Mouse (Mus musculus) forebrain, embryonic 14.5 days (tissue): Measurements from ENCODE around the gene Rnls. TPM values are rescaled to one million over a fixed set of nuclear protein-coding genes. Genes with fewer than 3 reads are reported as not detected.
A peak's percentile ranks its signal among the peaks of the same experiment; 100 is the strongest.
"Not testable (repeated sequence)": the region's sequence is repeated elsewhere in the genome, so short reads cannot be mapped to it uniquely, and the experiment has no call there.

Experiments used
- ATAC-seq: fragments of 200-750 bp; cut with Nextera tagmentation; 2 replicates; pipeline ENCODE4 v1.8.0; 2017; ENCODE audit warnings: mild to moderate bottlenecking, moderate library complexity
- DNase-seq: peaks from one replicate; pipeline ENCODE4 v3.0.0-alpha.2; 2015; ENCODE audit warnings: low spot score
- H3K27ac ChIP-seq: fragments of 300-500 bp; sonication (generic); 2 replicates; pipeline ENCODE4 v1.5.1; 2014; ENCODE audit warnings: low read depth, mild to moderate bottlenecking, control low read depth, low read length, moderate library complexity
- H3K27me3 ChIP-seq: fragments of 300-500 bp; sonication (generic); replicated peaks from 2 replicates; pipeline ENCODE4 v1.6.1; 2014; ENCODE audit warnings: low read length, control low read depth, mixed read lengths; ENCODE audit not compliant: control insufficient read depth, insufficient read depth
- H3K36me3 ChIP-seq: fragments of 300-500 bp; sonication (generic); 2 replicates; pipeline ENCODE4 v1.6.1; 2014; ENCODE audit warnings: low read length, control low read depth; ENCODE audit not compliant: control insufficient read depth, insufficient read depth
- H3K4me1 ChIP-seq: fragments of 300-500 bp; sonication (generic); 2 replicates; pipeline ENCODE4 v1.6.1; 2014; ENCODE audit warnings: antibody characterized with exemption, low read length, control low read depth; ENCODE audit not compliant: control insufficient read depth, insufficient read depth
- H3K4me2 ChIP-seq: fragments of 300-500 bp; sonication (generic); 2 replicates; pipeline ENCODE4 v1.6.1; 2014; ENCODE audit warnings: mild to moderate bottlenecking, control low read depth, low read length
- H3K4me3 ChIP-seq: fragments of 300-500 bp; sonication (generic); 2 replicates; pipeline ENCODE4 v1.5.1; 2014; ENCODE audit warnings: low read depth, low read length, control low read depth
- H3K9ac ChIP-seq: fragments of 300-500 bp; sonication (generic); 2 replicates; pipeline ENCODE4 v1.6.1; 2014; ENCODE audit warnings: mild to moderate bottlenecking, low read length, control low read depth, moderate library complexity
- H3K9me3 ChIP-seq: fragments of 300-500 bp; sonication (generic); replicated peaks from 2 replicates; pipeline ENCODE4 v1.6.1; 2016; ENCODE audit warnings: low read length, control low read depth, mixed read lengths; ENCODE audit not compliant: control insufficient read depth
- WGBS: fragments of 180-500 bp; shearing (Covaris S2); extraction: QIAGEN DNeasy Blood & Tissue Kit; methylation state at CpG from one replicate; pipeline ENCODE4 v1.1.7; 2014; 5-methylcytosine and 5-hydroxymethylcytosine counted together
- polyA plus RNA-seq: library from polyadenylated mRNA; unstranded; fragments of >200 nt; fragmentation: Nextera tagmentation; extraction: Ambion mirVana; gene quantifications from 2 replicates; pipeline ENCODE4 v1.2.1, GENCODE M21; 2014

The Rnls gene
- 9.5 and 10.7 TPM in 2 replicates for polyA plus RNA-seq

DNA sequence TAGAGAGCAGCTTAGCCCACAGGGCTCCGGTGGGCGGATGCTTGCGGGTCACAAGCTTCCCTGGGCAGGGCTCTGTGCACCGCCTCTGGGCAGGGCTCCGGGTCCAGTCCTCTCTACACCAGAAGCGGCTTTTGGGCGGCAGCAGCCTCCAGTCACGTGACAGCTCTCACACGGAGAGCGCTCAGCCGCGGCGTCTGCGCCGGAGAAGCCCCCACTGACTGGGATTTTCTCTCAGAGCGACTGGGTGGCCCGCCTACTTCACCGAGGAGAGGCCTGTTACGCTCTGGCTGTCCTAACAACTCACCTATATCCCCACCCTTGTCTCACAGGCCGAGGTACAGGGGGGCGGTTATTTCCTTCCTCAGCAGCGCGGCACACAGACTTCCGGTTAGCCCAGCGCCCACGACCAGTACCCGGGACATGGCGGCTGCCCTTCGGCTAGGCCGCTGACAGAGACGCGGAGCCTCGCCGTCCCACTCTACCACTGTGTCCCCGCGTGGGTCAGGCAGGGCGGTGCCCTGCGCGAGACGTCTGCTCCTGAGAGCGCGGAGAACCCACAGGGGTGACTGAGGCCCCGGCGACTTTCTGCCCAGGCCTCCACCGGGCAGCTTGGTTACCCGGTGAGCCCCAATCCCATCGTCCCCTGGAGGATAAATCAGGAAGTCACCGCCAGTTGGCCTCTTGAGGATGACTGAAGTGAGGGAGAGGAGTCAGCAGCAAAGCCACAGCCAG, at the start of gene Rnls:
TSS of gene Rnls (minus strand) at position 645 of the 732 bp plus-strand sequence.
- Histone ChIP-seq H3K4me1 (no peaks in the 10 kb centered on the region), H3K36me3 (no peaks in the 10 kb centered on the region), H3K4me2 (peak within 1 kb of the TSS; percentile 65), H3K9ac (peak within 1 kb of the TSS; percentile 91), H3K4me3 (peak within 1 kb of the TSS; percentile 57), H3K27me3 (no peaks in the 10 kb centered on the region), H3K9me3 (no peaks in the 10 kb centered on the region; the same call in 1 of the 2 replicates), H3K27ac (peak within 1 kb of the TSS; percentile 86)
- DNase-seq: peak; percentile 93
- peak; percentile 99 for ATAC-seq
- WGBS: 2% methylated on average over 48 of the region's 48 CpGs

DNA sequence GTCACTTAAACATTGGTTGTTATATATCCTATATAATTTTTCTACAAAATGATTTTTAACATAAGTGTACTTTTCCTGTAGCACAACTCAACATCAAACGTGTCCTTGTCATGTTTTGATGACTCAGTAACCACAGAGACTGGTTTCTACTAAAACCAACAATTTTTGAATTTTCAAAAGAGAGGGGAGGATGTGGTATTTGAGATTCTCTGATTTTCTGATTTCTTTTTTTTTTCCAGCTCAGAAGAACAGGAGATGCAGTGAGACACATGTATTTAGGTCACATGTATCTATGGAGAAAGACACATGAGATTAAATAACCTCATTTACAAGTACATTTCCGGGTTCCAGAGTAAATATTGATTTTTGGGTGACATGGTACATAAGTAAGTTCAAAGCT, 37.4 kb upstream of the Rnls start:
- no peaks in the 10 kb centered on the region for H3K9me3 ChIP-seq
- WGBS: 47% methylated on average over 2 of the region's 2 CpGs
- no peak overlapping the region for H3K4me3 ChIP-seq
- DNase-seq (no peak), ATAC-seq (no peak)
- no peak overlapping the region for H3K9ac ChIP-seq
- H3K4me2 ChIP-seq: no peak overlapping the region
- H3K27ac ChIP-seq: no peak overlapping the region
- H3K36me3 ChIP-seq: no peaks in the 10 kb centered on the region
- no peaks in the 10 kb centered on the region for H3K4me1 ChIP-seq
- no peaks in the 10 kb centered on the region for H3K27me3 ChIP-seq

DNA sequence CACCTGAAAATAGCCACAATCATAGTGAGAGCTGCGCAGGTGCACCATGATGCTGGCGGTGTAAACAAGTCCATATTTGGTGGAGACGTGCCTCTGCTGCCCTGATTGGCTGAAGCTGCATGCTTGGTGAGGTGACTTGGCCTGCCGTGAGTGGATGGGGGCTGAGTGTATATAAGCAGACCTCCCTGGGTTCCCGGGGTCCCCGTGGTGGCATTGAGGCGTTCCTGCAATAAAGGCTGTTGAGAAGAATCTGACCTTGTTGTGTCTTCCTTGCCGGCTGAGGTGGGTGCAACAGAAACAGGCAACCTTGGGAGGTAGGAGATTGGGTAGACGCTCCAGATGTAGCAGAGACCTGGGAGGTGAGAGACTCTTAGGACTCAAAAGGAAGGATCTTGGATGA, 27.3 kb upstream of the Rnls start:
- not testable (repeated sequence) for H3K4me2 ChIP-seq, H3K27me3 ChIP-seq, H3K27ac ChIP-seq, DNase-seq, H3K4me3 ChIP-seq, H3K36me3 ChIP-seq, ATAC-seq, H3K4me1 ChIP-seq, H3K9ac ChIP-seq, H3K9me3 ChIP-seq
- WGBS: 91% methylated on average over 9 of the region's 9 CpGs

DNA sequence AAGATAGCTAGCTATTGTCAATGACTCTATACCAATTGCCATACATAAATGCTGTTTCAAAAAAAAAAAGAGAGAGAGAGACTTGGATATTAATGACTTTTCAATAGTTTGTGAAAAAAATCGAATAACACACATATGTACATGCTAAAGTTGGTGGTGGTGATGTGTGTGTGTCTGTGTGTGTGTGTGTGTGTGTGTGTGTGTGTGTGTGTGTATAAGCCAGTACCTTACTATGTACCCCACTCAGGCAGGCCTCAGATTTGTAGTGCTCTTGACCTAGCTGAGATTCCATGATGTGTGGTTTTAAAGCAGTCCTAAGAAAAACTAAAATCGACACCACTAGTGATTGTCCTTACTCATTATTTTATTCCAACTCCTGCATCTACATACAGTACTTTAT, 11.3 kb downstream of the Rnls start:
- 80% methylated on average over 2 of the region's 2 CpGs for WGBS
- DNase-seq (no peak), ATAC-seq (0 out of 2 replicates have a peak, but pooled peaks have one; percentile 18)
- no peaks in the 10 kb centered on the region for H3K9me3 ChIP-seq
- no peaks in the 10 kb centered on the region for H3K4me1 ChIP-seq
- H3K27me3 ChIP-seq: no peaks in the 10 kb centered on the region
- H3K27ac ChIP-seq: no peak overlapping the region
- H3K4me3 ChIP-seq: no peak overlapping the region
- no peak overlapping the region for H3K4me2 ChIP-seq
- H3K36me3 ChIP-seq: no peaks in the 10 kb centered on the region
- no peak overlapping the region for H3K9ac ChIP-seq

DNA sequence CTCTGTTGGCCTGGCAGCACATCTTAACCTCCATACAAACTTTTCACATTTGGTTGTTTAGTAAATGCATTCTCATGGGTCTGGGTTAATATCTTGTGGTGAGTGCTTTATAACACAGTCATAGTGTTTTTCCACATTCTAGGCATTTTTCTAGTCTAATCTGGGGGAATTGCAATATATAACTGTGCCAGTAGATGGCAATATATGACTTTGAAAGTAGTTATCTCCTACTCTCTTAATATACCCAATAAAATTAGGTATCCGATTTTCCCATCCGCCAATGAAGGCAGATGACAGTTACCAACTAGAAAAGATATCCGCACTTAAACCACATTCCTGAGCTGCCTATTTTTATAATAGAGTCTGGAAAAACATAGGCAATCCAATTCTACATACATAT, 11.7 kb downstream of the Rnls start:
- Histone ChIP-seq H3K27me3 (no peaks in the 10 kb centered on the region), H3K4me1 (no peaks in the 10 kb centered on the region), H3K9me3 (no peaks in the 10 kb centered on the region), H3K36me3 (no peaks in the 10 kb centered on the region), H3K9ac (no peak overlapping the region), H3K4me2 (no peak overlapping the region), H3K4me3 (no peak overlapping the region), H3K27ac (no peak overlapping the region)
- 13% methylated on average over 3 of the region's 3 CpGs for WGBS
- DNase-seq (peak; percentile 82), ATAC-seq (peak; percentile 81)

DNA sequence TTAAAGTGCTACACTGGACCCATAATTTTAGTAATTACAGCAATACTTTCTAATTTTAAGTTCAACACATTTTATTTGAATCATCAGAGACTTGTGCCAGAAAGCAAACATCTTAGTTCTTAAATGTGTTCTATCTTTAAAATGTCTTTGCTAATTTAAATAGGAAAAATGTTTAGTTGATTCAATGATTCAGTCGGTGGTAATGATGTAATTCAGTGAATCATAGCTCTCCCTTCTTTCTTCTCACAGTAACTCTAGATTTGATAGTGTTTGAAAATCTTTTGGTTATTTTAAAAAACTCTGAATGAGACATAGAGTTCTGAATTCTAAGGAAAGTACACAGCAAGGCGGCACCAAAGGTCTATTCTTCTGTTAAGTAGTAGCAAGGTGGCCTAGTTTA, 23.3 kb downstream of the Rnls start:
- H3K27me3 ChIP-seq: no peaks in the 10 kb centered on the region
- 76% methylated on average over 2 of the region's 2 CpGs for WGBS
- H3K36me3 ChIP-seq: no peaks in the 10 kb centered on the region
- DNase-seq (no peak), ATAC-seq (no peak)
- H3K4me1 ChIP-seq: no peaks in the 10 kb centered on the region
- no peak overlapping the region for H3K27ac ChIP-seq
- H3K9me3 ChIP-seq: no peaks in the 10 kb centered on the region
- H3K4me3 ChIP-seq: no peak overlapping the region
- no peak overlapping the region for H3K4me2 ChIP-seq
- no peak overlapping the region for H3K9ac ChIP-seq

DNA sequence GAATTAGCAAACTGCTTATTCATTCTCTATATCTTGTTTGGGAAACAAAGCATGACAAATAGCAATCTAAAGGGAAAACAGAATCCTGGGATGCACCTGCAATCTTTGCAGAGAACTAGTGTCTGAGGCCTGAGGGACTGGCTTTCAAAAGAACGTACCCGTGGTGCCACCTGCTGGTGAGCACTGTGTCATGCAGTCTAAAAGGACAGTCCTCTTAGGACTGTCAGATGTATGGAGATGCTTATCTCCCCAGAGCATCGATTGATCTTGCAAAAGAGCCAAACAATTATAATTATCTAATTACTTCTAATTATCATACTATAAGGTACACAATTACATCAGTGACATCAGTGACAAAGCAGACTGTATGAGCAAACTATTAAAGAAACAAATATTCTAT, 25.4 kb downstream of the Rnls start:
- H3K9me3 ChIP-seq: no peaks in the 10 kb centered on the region
- 11% methylated on average over 3 of the region's 3 CpGs for WGBS
- H3K36me3 ChIP-seq: no peaks in the 10 kb centered on the region
- H3K9ac ChIP-seq: no peak overlapping the region
- ATAC-seq (peak; percentile 96), DNase-seq (peak; percentile 87)
- no peak overlapping the region for H3K4me3 ChIP-seq
- no peak overlapping the region for H3K4me2 ChIP-seq
- H3K4me1 ChIP-seq: no peaks in the 10 kb centered on the region
- H3K27me3 ChIP-seq: no peaks in the 10 kb centered on the region
- H3K27ac ChIP-seq: no peak overlapping the region

DNA sequence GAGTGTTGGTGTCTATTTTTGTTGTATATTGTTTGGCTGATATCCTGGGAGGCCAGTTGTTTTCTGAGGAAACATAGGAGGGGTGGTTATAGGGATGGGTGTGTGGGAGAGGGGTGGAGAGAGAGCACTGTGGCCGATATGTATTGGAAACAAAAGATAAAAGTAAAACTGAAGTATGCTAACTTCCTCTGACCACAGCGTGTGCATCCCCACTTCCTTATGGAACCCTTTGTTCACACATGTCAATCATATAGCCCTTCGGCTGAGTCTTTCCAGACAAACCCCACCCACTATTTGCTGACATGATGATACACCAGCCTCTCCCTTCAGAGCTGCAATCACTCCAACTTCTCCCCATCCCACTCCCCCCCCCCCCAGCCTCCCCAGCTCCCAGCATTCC, 35.1 kb downstream of the Rnls start:
- ATAC-seq (no peak), DNase-seq (no peak)
- 54% methylated on average over 3 of the region's 3 CpGs for WGBS
- H3K4me2 ChIP-seq: no peak overlapping the region
- H3K4me1 ChIP-seq: no peaks in the 10 kb centered on the region
- H3K27me3 ChIP-seq: no peaks in the 10 kb centered on the region
- no peak overlapping the region for H3K9ac ChIP-seq
- no peaks in the 10 kb centered on the region for H3K9me3 ChIP-seq
- no peaks in the 10 kb centered on the region for H3K36me3 ChIP-seq
- no peak overlapping the region for H3K4me3 ChIP-seq
- no peak overlapping the region for H3K27ac ChIP-seq

DNA sequence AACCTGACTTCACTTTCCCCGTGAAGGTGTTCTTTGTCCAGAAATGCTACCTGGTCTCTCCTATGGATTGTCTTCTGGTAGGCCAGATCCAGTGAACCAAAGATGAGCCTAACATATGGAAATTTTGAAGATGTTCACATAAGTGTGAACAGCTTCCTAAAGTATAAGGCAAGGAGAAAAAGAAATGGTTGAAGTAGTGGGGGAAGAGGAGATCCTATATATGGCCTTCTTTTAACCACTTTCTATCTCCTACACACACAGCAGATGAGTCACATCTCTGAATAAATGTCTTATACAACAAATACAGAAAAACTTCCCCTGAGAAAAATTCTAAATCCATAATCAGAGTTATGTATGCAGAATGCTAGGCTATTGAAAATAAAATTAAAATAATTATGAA, 52.0 kb downstream of the Rnls start:
- DNase-seq: no peak
- no peak overlapping the region for H3K4me2 ChIP-seq
- H3K4me3 ChIP-seq: no peak overlapping the region
- H3K27ac ChIP-seq: no peak overlapping the region
- H3K9me3 ChIP-seq: no peaks in the 10 kb centered on the region
- H3K36me3 ChIP-seq: no peaks in the 10 kb centered on the region
- 90% methylated on average over 1 of the region's 1 CpGs for WGBS
- no peak for ATAC-seq
- H3K4me1 ChIP-seq: no peaks in the 10 kb centered on the region
- H3K9ac ChIP-seq: no peak overlapping the region
- no peaks in the 10 kb centered on the region for H3K27me3 ChIP-seq
